ENCODE assay signal across 13 mouse cellular contexts in genomic region chr7:28792391-28793185, GRCm38 (mm10). TPM values are rescaled to one million over a fixed set of nuclear protein-coding genes. Genes with fewer than 3 reads are reported as not detected.
DNase-seq lines count a peak whose midpoint lies in the region; ATAC-seq and TF ChIP-seq lines count a peak whose summit lies in the region.
"Had no signal": no experiment of that assay in that cellular context is flagged by ENCODE, and none has a peak within 500 bp of the region (broad histone marks: within the 10 kb centered on the region; RNA-seq: fewer than 3 reads in every experiment).

No protein-coding gene starts in this region.

- no peak for DNase-seq in layer of hippocampus, adult 2 months (ENCODE audit: low spot score in 2 of 2)
- no peak for DNase-seq in layer of hippocampus, postnatal 10 days (ENCODE audit: low spot score in 2 of 2)
- no peak for DNase-seq in embryonic facial prominence, embryonic 11.5 days (ENCODE audit: low spot score)
- DNase-seq in splenic B cell, adult 2 months (ENCODE audit: low read depth, low spot score): peak; percentile 38
- DNase-seq in lung, adult 2 months: no peak
- DNase-seq in urinary bladder, adult 2 months (ENCODE audit: low spot score): no peak
- no peak for DNase-seq in testis, postnatal 10 days (ENCODE audit: low spot score)
- DNase-seq: cerebellum, adult 11-12 months; liver, embryonic 13.5 days; right cerebral cortex, postnatal 25 days had no signal

- H3K9ac ChIP-seq in embryonic facial prominence, embryonic 11.5 days (replicated peaks; ENCODE audit: low read length): no peak overlapping the region
- H3K9ac ChIP-seq: liver, embryonic 13.5 days had no signal

- no peak for TF ChIP-seq POLR2A in lung, adult 2 months (IDR thresholded peaks at IDR 0.05; ENCODE audit: borderline replicate concordance, extremely low read depth, low read depth, low read length)

- H3K27ac ChIP-seq in layer of hippocampus, adult 2 months: no peak overlapping the region
- H3K27ac ChIP-seq in embryonic facial prominence, embryonic 11.5 days (replicated peaks; ENCODE audit: low read depth, low read length): 0 out of 2 replicates have a peak overlapping the region, but pooled peaks have one; percentile 13
- H3K27ac ChIP-seq: liver, embryonic 13.5 days had no signal

- no peaks in the 10 kb centered on the region for H3K36me3 ChIP-seq in embryonic facial prominence, embryonic 11.5 days (replicated peaks; ENCODE audit: control insufficient read depth, insufficient read depth, low read depth, low read length)
- H3K36me3 ChIP-seq in splenic B cell, adult 2 months (ENCODE audit: control insufficient read depth, insufficient read depth, low read length, poor library complexity, severe bottlenecking): no peaks in the 10 kb centered on the region
- H3K36me3 ChIP-seq: liver, embryonic 13.5 days had no signal

- peak; percentile 22; the same call in 1 of the 2 replicates for TF ChIP-seq CTCF in layer of hippocampus, adult 2 months (conservative IDR thresholded peaks at IDR 0.05)
- no peak for TF ChIP-seq CTCF in lung, adult 2 months (IDR thresholded peaks at IDR 0.05; ENCODE audit: insufficient read depth, low read length)

- peak; percentile 75 for ATAC-seq in CD4-positive, CD25-positive, alpha-beta regulatory T cell, adult 4 months
- ATAC-seq in embryonic facial prominence, embryonic 11.5 days (replicated peaks; ENCODE audit: insufficient number of reproducible peaks, low FRiP score, low TSS enrichment, low read depth): no peak
- ATAC-seq: intestine, postnatal 0 days had no signal

- WGBS in embryonic facial prominence, embryonic 11.5 days: 80% methylated on average over 12 of the region's 14 CpGs
- WGBS in lung, adult 2 months: 68% methylated on average over 14 of the region's 14 CpGs

- H3K4me3 ChIP-seq in layer of hippocampus, adult 2 months: no peak overlapping the region
- H3K4me3 ChIP-seq in embryonic facial prominence, embryonic 11.5 days (ENCODE audit: low read depth, low read length): no peak overlapping the region
- H3K4me3 ChIP-seq in lung, adult 2 months (replicated peaks; ENCODE audit: extremely low read depth, low read depth, low read length): no peak overlapping the region
- H3K4me3 ChIP-seq: liver, embryonic 13.5 days; myocyte had no signal

- H3K27me3 ChIP-seq in embryonic facial prominence, embryonic 11.5 days (ENCODE audit: control insufficient read depth, insufficient read depth, low read length): no peaks in the 10 kb centered on the region
- H3K27me3 ChIP-seq in splenic B cell, adult 2 months (ENCODE audit: control insufficient read depth, insufficient read depth, low read length, poor library complexity, severe bottlenecking): no peaks in the 10 kb centered on the region
- H3K27me3 ChIP-seq: liver, embryonic 13.5 days had no signal

- no peak overlapping the region for H3K4me2 ChIP-seq in embryonic facial prominence, embryonic 11.5 days (ENCODE audit: low read depth, low read length)
- H3K4me2 ChIP-seq: liver, embryonic 13.5 days had no signal

- peaks cover 6% of the 10 kb centered on the region; the same call in 1 of the 2 replicates for H3K4me1 ChIP-seq in embryonic facial prominence, embryonic 11.5 days (ENCODE audit: control insufficient read depth, insufficient read depth, low read length)
- peaks cover 7% of the 10 kb centered on the region for H3K4me1 ChIP-seq in lung, adult 2 months (ENCODE audit: control insufficient read depth, insufficient read depth, low read length)

- H3K9me3 ChIP-seq in embryonic facial prominence, embryonic 11.5 days (replicated peaks; ENCODE audit: control insufficient read depth, low read length): no peaks in the 10 kb centered on the region
- H3K9me3 ChIP-seq: liver, embryonic 13.5 days had no signal

RNA-seq across cellular contexts. Expression of gene Rinl, which starts 3.8 kb away (rescaled TPM):
- 1 to 10 TPM; 2.6 to 4.5 TPM for total RNA-seq in layer of hippocampus, adult 2 months (2021)
- total RNA-seq in layer of hippocampus, postnatal 10 days (2021): 1 to 10 TPM; 1.5 to 2.0 TPM
- polyA plus RNA-seq in CD4-positive, CD25-positive, alpha-beta regulatory T cell, adult 4 months (2017; shearing (Covaris generic)): 100 to 1,000 TPM; 197 to 273 TPM
- 2.3 and 3.2 TPM in 2 replicates for polyA plus RNA-seq in embryonic facial prominence, embryonic 11.5 days (2014; fragmentation: Nextera tagmentation; extraction: Ambion mirVana)
- 11.2 and 14.5 TPM in 2 replicates for polyA plus RNA-seq in lung, adult 2 months (2012; rRNA removed)
- 2.6 and 4.1 TPM in 2 replicates for polyA plus RNA-seq in urinary bladder, adult 2 months (2012; rRNA removed)

RNA-seq across cellular contexts. Expression of gene Hnrnpl, which starts 15.8 kb away (rescaled TPM):
- total RNA-seq in layer of hippocampus, adult 2 months (2021): 100 to 1,000 TPM; 410 to 476 TPM
- total RNA-seq in layer of hippocampus, postnatal 10 days (2021): 100 to 1,000 TPM; 441 to 521 TPM
- 100 to 1,000 TPM; 181 to 326 TPM for polyA plus RNA-seq in CD4-positive, CD25-positive, alpha-beta regulatory T cell, adult 4 months (2017; shearing (Covaris generic))
- polyA plus RNA-seq in embryonic facial prominence, embryonic 11.5 days (2014; fragmentation: Nextera tagmentation; extraction: Ambion mirVana): 328 and 350 TPM in 2 replicates
- 166 and 244 TPM in 2 replicates for polyA plus RNA-seq in lung, adult 2 months (2012; rRNA removed)
- polyA plus RNA-seq in urinary bladder, adult 2 months (2012; rRNA removed): 325 and 346 TPM in 2 replicates

RNA-seq across cellular contexts. Expression of gene Nfkbib, which starts 25.3 kb away (rescaled TPM):
- total RNA-seq in layer of hippocampus, adult 2 months (2021): 10 to 100 TPM; 25.6 to 27.2 TPM
- total RNA-seq in layer of hippocampus, postnatal 10 days (2021): 10 to 100 TPM; 32.2 to 35.8 TPM
- 10 to 100 TPM; 54.3 to 56.8 TPM for polyA plus RNA-seq in CD4-positive, CD25-positive, alpha-beta regulatory T cell, adult 4 months (2017; shearing (Covaris generic))
- polyA plus RNA-seq in embryonic facial prominence, embryonic 11.5 days (2014; fragmentation: Nextera tagmentation; extraction: Ambion mirVana): 33.4 and 41.0 TPM in 2 replicates
- 48.5 and 49.2 TPM in 2 replicates for polyA plus RNA-seq in lung, adult 2 months (2012; rRNA removed)
- 16.4 and 18.6 TPM in 2 replicates for polyA plus RNA-seq in urinary bladder, adult 2 months (2012; rRNA removed)

RNA-seq across cellular contexts. Expression of gene Sirt2, which starts 26.1 kb away (rescaled TPM):
- 100 to 1,000 TPM; 128 to 139 TPM for total RNA-seq in layer of hippocampus, adult 2 months (2021)
- total RNA-seq in layer of hippocampus, postnatal 10 days (2021): 100 to 1,000 TPM; 150 to 167 TPM
- 100 to 1,000 TPM in 1 of 2 experiments, 10 to 100 TPM in 1; 96.8 to 128 TPM for polyA plus RNA-seq in CD4-positive, CD25-positive, alpha-beta regulatory T cell, adult 4 months (2017; shearing (Covaris generic))
- 65.6 and 67.2 TPM in 2 replicates for polyA plus RNA-seq in embryonic facial prominence, embryonic 11.5 days (2014; fragmentation: Nextera tagmentation; extraction: Ambion mirVana)
- polyA plus RNA-seq in lung, adult 2 months (2012; rRNA removed): 84.9 and 102 TPM in 2 replicates
- 84.7 and 100 TPM in 2 replicates for polyA plus RNA-seq in urinary bladder, adult 2 months (2012; rRNA removed)

RNA-seq across cellular contexts. Expression of gene Ech1, which starts 32.4 kb away (rescaled TPM):
- 10 to 100 TPM; 66.4 to 68.8 TPM for total RNA-seq in layer of hippocampus, adult 2 months (2021)
- total RNA-seq in layer of hippocampus, postnatal 10 days (2021): 10 to 100 TPM; 49.1 to 50.8 TPM
- polyA plus RNA-seq in CD4-positive, CD25-positive, alpha-beta regulatory T cell, adult 4 months (2017; shearing (Covaris generic)): 100 to 1,000 TPM; 198 to 237 TPM
- polyA plus RNA-seq in embryonic facial prominence, embryonic 11.5 days (2014; fragmentation: Nextera tagmentation; extraction: Ambion mirVana): 103 and 106 TPM in 2 replicates
- 201 and 250 TPM in 2 replicates for polyA plus RNA-seq in lung, adult 2 months (2012; rRNA removed)
- 246 and 303 TPM in 2 replicates for polyA plus RNA-seq in urinary bladder, adult 2 months (2012; rRNA removed)

Comparison
In these comparisons a context has a peak if more than half of its experiments do, and no peak if none do; other contexts are left out.
1. RNA of gene Rinl, which starts 3.8 kb away (polyA plus RNA-seq): 197 to 273 TPM in CD4-positive, CD25-positive, alpha-beta regulatory T cell, adult 4 months; 11.2 to 14.5 TPM in lung, adult 2 months, 2.6 to 4.1 TPM in urinary bladder, adult 2 months and 2.3 to 3.2 TPM in embryonic facial prominence, embryonic 11.5 days; every median in the first group is over 10 times any median in the second.